ENCODE assay signal across 25 mouse cellular contexts in genomic region chr14:20700362-20700761, GRCm38 (mm10). TPM values are rescaled to one million over a fixed set of nuclear protein-coding genes. Genes with fewer than 3 reads are reported as not detected.
DNase-seq lines count a peak whose midpoint lies in the region; ATAC-seq and TF ChIP-seq lines count a peak whose summit lies in the region.
"Had no signal": no experiment of that assay in that cellular context is flagged by ENCODE, and none has a peak within 500 bp of the region (broad histone marks: within the 10 kb centered on the region; RNA-seq: fewer than 3 reads in every experiment).

No protein-coding gene starts in this region.

- TF ChIP-seq EP300 in heart, adult 2 months (IDR thresholded peaks at IDR 0.05; ENCODE audit: insufficient read depth, low read depth, low read length): no peak

- 59% methylated on average over 3 of the region's 3 CpGs for WGBS in heart, adult 2 months
- WGBS in midbrain, embryonic 11.5 days: 85% methylated on average over 3 of the region's 3 CpGs
- WGBS in midbrain, embryonic 13.5 days: 82% methylated on average over 3 of the region's 3 CpGs

- H3K4me1 ChIP-seq in heart, adult 2 months (ENCODE audit: control insufficient read depth, insufficient read depth, low read length): peaks cover 17% of the 10 kb centered on the region
- H3K4me1 ChIP-seq in midbrain, embryonic 11.5 days (ENCODE audit: control insufficient read depth, insufficient read depth, low read length): peaks cover 31% of the 10 kb centered on the region
- H3K4me1 ChIP-seq in midbrain, embryonic 13.5 days (replicated peaks): peaks cover 73% of the 10 kb centered on the region
- peaks cover 75% of the 10 kb centered on the region for H3K4me1 ChIP-seq in G1E (ENCODE audit: insufficient read depth, low read depth, low read length)

- no peak for TF ChIP-seq POLR2A in heart, adult 2 months (IDR thresholded peaks at IDR 0.05; ENCODE audit: insufficient read depth, low read depth, low read length)

- 0 out of 2 replicates have a peak, but pooled peaks cover 1% of the 10 kb centered on the region for H3K79me2 ChIP-seq in heart, adult 2 months (replicated peaks; ENCODE audit: control insufficient read depth, insufficient read depth, low read length)

- no peak for TF ChIP-seq CTCF in heart, adult 2 months (IDR thresholded peaks at IDR 0.05)
- no peak for TF ChIP-seq CTCF in G1E (IDR thresholded peaks at IDR 0.05; ENCODE audit: low read depth, low read length)

- peaks cover 31% of the 10 kb centered on the region for H3K36me3 ChIP-seq in heart, adult 2 months (ENCODE audit: control insufficient read depth, insufficient read depth, low read length)
- peaks cover 7% of the 10 kb centered on the region; the same call in 1 of the 2 replicates for H3K36me3 ChIP-seq in midbrain, embryonic 11.5 days (ENCODE audit: control insufficient read depth, insufficient read depth, low read length)
- peaks cover 20% of the 10 kb centered on the region for H3K36me3 ChIP-seq in midbrain, embryonic 13.5 days
- H3K36me3 ChIP-seq in G1E (replicated peaks): peaks cover 61% of the 10 kb centered on the region

- ATAC-seq in midbrain, embryonic 11.5 days (ENCODE audit: low FRiP score): no peak
- no peak for ATAC-seq in midbrain, embryonic 13.5 days
- ATAC-seq in G1E (ENCODE audit: extremely low read depth, insufficient number of reproducible peaks, low FRiP score, poor library complexity, severe bottlenecking): no peak
- ATAC-seq in erythroblast, adult 5-6 weeks (replicated peaks; ENCODE audit: low FRiP score, poor library complexity, severe bottlenecking): no peak
- ATAC-seq: activated CD4-positive, CD25-positive, alpha-beta regulatory T cell, adult 4 months; CD4-positive, CD25-positive, alpha-beta regulatory T cell, adult 4 months; forebrain, postnatal 0 days; hindbrain, embryonic 16.5 days; inflammation-experienced regulatory T-cells, adult 6 months; intestine, postnatal 0 days; Patski had no signal

- H3K27ac ChIP-seq in heart, adult 2 months: peak overlapping the region; percentile 6; the same call in 1 of the 2 replicates
- H3K27ac ChIP-seq in midbrain, embryonic 11.5 days (ENCODE audit: low read depth, low read length): no peak overlapping the region
- no peak overlapping the region for H3K27ac ChIP-seq in midbrain, embryonic 13.5 days
- H3K27ac ChIP-seq: embryonic facial prominence, embryonic 15.5 days; forebrain, embryonic 12.5 days; heart, embryonic 15.5 days; hindbrain, embryonic 12.5 days had no signal

- intact Hi-C loops in heart, adult 2 months (cut with DNase I): no loop called here

- DNase-seq in heart, adult 2 months: no peak
- DNase-seq in heart, postnatal 4 days: no peak
- DNase-seq in midbrain, embryonic 11.5 days (ENCODE audit: low spot score, missing footprints): peak; percentile 81
- no peak for DNase-seq in G1E (ENCODE audit: low spot score)
- no peak for DNase-seq in embryo, embryonic 10 days (ENCODE audit: low spot score)
- DNase-seq: adrenal gland, postnatal 14 days; B cell, adult 2 months; cerebellum, adult 11-12 months; cerebellum, adult 9-10 months; cerebellum, postnatal 25 days; forebrain, postnatal 0 days; gastrocnemius, postnatal 36 days; kidney, adult 8-10 months had no signal

- no peak overlapping the region for H3K9ac ChIP-seq in heart, adult 2 months (ENCODE audit: low read depth, low read length)
- no peak overlapping the region for H3K9ac ChIP-seq in midbrain, embryonic 11.5 days (ENCODE audit: low read length)
- no peak overlapping the region for H3K9ac ChIP-seq in midbrain, embryonic 13.5 days (replicated peaks)
- H3K9ac ChIP-seq: embryonic facial prominence, embryonic 15.5 days; forebrain, embryonic 12.5 days; forebrain, postnatal 0 days; heart, embryonic 15.5 days; hindbrain, embryonic 12.5 days had no signal

- no peaks in the 10 kb centered on the region for H3K27me3 ChIP-seq in heart, adult 2 months (ENCODE audit: control insufficient read depth, insufficient read depth, low read length)
- no peaks in the 10 kb centered on the region for H3K27me3 ChIP-seq in midbrain, embryonic 11.5 days (ENCODE audit: control insufficient read depth, insufficient read depth, low read length)
- H3K27me3 ChIP-seq in midbrain, embryonic 13.5 days: no peaks in the 10 kb centered on the region
- H3K27me3 ChIP-seq in G1E (ENCODE audit: insufficient read depth, low read length): no peaks in the 10 kb centered on the region
- H3K27me3 ChIP-seq: embryonic facial prominence, embryonic 15.5 days; forebrain, embryonic 12.5 days; heart, embryonic 15.5 days; hindbrain, embryonic 12.5 days; Patski had no signal

- H3K4me2 ChIP-seq in midbrain, embryonic 11.5 days: no peak overlapping the region
- H3K4me2 ChIP-seq in midbrain, embryonic 13.5 days (replicated peaks): no peak overlapping the region
- H3K4me2 ChIP-seq: embryonic facial prominence, embryonic 15.5 days; forebrain, embryonic 12.5 days; heart, embryonic 15.5 days; hindbrain, embryonic 12.5 days had no signal

- H3K9me3 ChIP-seq in midbrain, embryonic 11.5 days (ENCODE audit: control insufficient read depth, low read length): no peaks in the 10 kb centered on the region
- H3K9me3 ChIP-seq in midbrain, embryonic 13.5 days: no peaks in the 10 kb centered on the region
- no peaks in the 10 kb centered on the region for H3K9me3 ChIP-seq in G1E (replicated peaks)
- H3K9me3 ChIP-seq: embryonic facial prominence, embryonic 15.5 days; forebrain, embryonic 12.5 days; heart, embryonic 15.5 days; hindbrain, embryonic 12.5 days had no signal

- H3K4me3 ChIP-seq in heart, adult 2 months: no peak overlapping the region
- H3K4me3 ChIP-seq in midbrain, embryonic 11.5 days (ENCODE audit: low read depth, low read length): no peak overlapping the region
- H3K4me3 ChIP-seq in midbrain, embryonic 13.5 days (replicated peaks): no peak overlapping the region
- H3K4me3 ChIP-seq in G1E (ENCODE audit: low read depth, low read length): peak overlapping the region; percentile 34; the same call in 1 of the 2 replicates
- H3K4me3 ChIP-seq: embryonic facial prominence, embryonic 15.5 days; forebrain, embryonic 12.5 days; heart, embryonic 15.5 days; hindbrain, embryonic 12.5 days had no signal

RNA-seq across cellular contexts. Expression of gene Chchd1, which starts 2.4 kb away (rescaled TPM):
- 100 to 1,000 TPM in 1 of 2 experiments, 10 to 100 TPM in 1; 98.8 to 126 TPM for total RNA-seq in heart, adult 2 months (2021)
- polyA plus RNA-seq in heart, adult 2 months (2012; rRNA removed): 66.8 and 89.0 TPM in 2 replicates
- total RNA-seq in heart, postnatal 4 days (2021): 100 to 1,000 TPM in 1 of 2 experiments, 10 to 100 TPM in 1; 87.0 to 104 TPM
- polyA plus RNA-seq in midbrain, embryonic 11.5 days (2014; fragmentation: Nextera tagmentation; extraction: Ambion mirVana): 256 and 258 TPM in 2 replicates
- 209 and 213 TPM in 2 replicates for polyA plus RNA-seq in midbrain, embryonic 13.5 days (2015; fragmentation: Nextera tagmentation; extraction: Ambion mirVana)
- total RNA-seq in G1E (2014; fragmentation: Nextera tagmentation) (43.0 and 53.6 TPM in 2 replicates), G1E (2017) (135 and 152 TPM in 2 replicates)
- 8.4 and 8.7 TPM in 2 replicates for polyA plus RNA-seq in G1E (2012)
- total RNA-seq in erythroblast, adult 5-6 weeks (2015; ENCODE audit: low replicate concordance): 9.6 and 27.1 TPM in 2 replicates
- 22.5 and 44.7 TPM in 2 replicates for total RNA-seq in erythroblast, adult 5-6 weeks (2017; ENCODE audit: low replicate concordance)

RNA-seq across cellular contexts. Expression of gene Fut11, which starts 5.6 kb away (rescaled TPM):
- 1 to 10 TPM; 5.3 to 5.9 TPM for total RNA-seq in heart, adult 2 months (2021)
- 5.3 and 6.9 TPM in 2 replicates for polyA plus RNA-seq in heart, adult 2 months (2012; rRNA removed)
- 10 to 100 TPM; 11.4 to 11.8 TPM for total RNA-seq in heart, postnatal 4 days (2021)
- 20.7 and 22.0 TPM in 2 replicates for polyA plus RNA-seq in midbrain, embryonic 11.5 days (2014; fragmentation: Nextera tagmentation; extraction: Ambion mirVana)
- polyA plus RNA-seq in midbrain, embryonic 13.5 days (2015; fragmentation: Nextera tagmentation; extraction: Ambion mirVana): 22.7 and 26.0 TPM in 2 replicates
- 3.5 and 4.6 TPM in 2 replicates for total RNA-seq in G1E (2014; fragmentation: Nextera tagmentation)
- 7.8 and 8.3 TPM in 2 replicates for total RNA-seq in G1E (2017)
- 4.1 and 5.0 TPM in 2 replicates for polyA plus RNA-seq in G1E (2012)
- 2.5 and 9.2 TPM in 2 replicates for total RNA-seq in erythroblast, adult 5-6 weeks (2015; ENCODE audit: low replicate concordance)
- total RNA-seq in erythroblast, adult 5-6 weeks (2017; ENCODE audit: low replicate concordance): 1.5 and 1.7 TPM in 2 replicates

RNA-seq across cellular contexts. Expression of gene Zswim8, which starts 7.0 kb away (rescaled TPM):
- 10 to 100 TPM; 38.5 to 40.0 TPM for total RNA-seq in heart, adult 2 months (2021)
- 103 and 108 TPM in 2 replicates for polyA plus RNA-seq in heart, adult 2 months (2012; rRNA removed)
- total RNA-seq in heart, postnatal 4 days (2021): 10 to 100 TPM; 81.7 to 83.6 TPM
- polyA plus RNA-seq in midbrain, embryonic 11.5 days (2014; fragmentation: Nextera tagmentation; extraction: Ambion mirVana): 19.1 and 22.9 TPM in 2 replicates
- 46.5 and 57.7 TPM in 2 replicates for polyA plus RNA-seq in midbrain, embryonic 13.5 days (2015; fragmentation: Nextera tagmentation; extraction: Ambion mirVana)
- total RNA-seq in G1E (2014; fragmentation: Nextera tagmentation) (41.1 and 41.2 TPM in 2 replicates), G1E (2017) (16.7 and 19.1 TPM in 2 replicates)
- polyA plus RNA-seq in G1E (2012): 31.5 and 35.7 TPM in 2 replicates
- 17.8 and 32.3 TPM in 2 replicates for total RNA-seq in erythroblast, adult 5-6 weeks (2015; ENCODE audit: low replicate concordance)
- 10.1 and 16.3 TPM in 2 replicates for total RNA-seq in erythroblast, adult 5-6 weeks (2017; ENCODE audit: low replicate concordance)

RNA-seq across cellular contexts. Expression of gene Sec24c, which starts 26.3 kb away (rescaled TPM):
- 100 to 1,000 TPM in 1 of 2 experiments, 10 to 100 TPM in 1; 98.2 to 106 TPM for total RNA-seq in heart, adult 2 months (2021)
- polyA plus RNA-seq in heart, adult 2 months (2012; rRNA removed): 133 and 146 TPM in 2 replicates
- 100 to 1,000 TPM in 1 of 2 experiments, 10 to 100 TPM in 1; 96.3 to 110 TPM for total RNA-seq in heart, postnatal 4 days (2021)
- 74.3 and 74.7 TPM in 2 replicates for polyA plus RNA-seq in midbrain, embryonic 11.5 days (2014; fragmentation: Nextera tagmentation; extraction: Ambion mirVana)
- 88.4 and 96.7 TPM in 2 replicates for polyA plus RNA-seq in midbrain, embryonic 13.5 days (2015; fragmentation: Nextera tagmentation; extraction: Ambion mirVana)
- total RNA-seq in G1E (2014; fragmentation: Nextera tagmentation): 119 and 126 TPM in 2 replicates
- total RNA-seq in G1E (2017): 88.4 and 101 TPM in 2 replicates
- 255 and 271 TPM in 2 replicates for polyA plus RNA-seq in G1E (2012)
- total RNA-seq in erythroblast, adult 5-6 weeks (2015; ENCODE audit: low replicate concordance): 20.8 and 32.6 TPM in 2 replicates
- 60.1 and 67.7 TPM in 2 replicates for total RNA-seq in erythroblast, adult 5-6 weeks (2017; ENCODE audit: low replicate concordance)

RNA-seq across cellular contexts. Expression of gene Synpo2l, which starts 32.2 kb away (rescaled TPM):
- 100 to 1,000 TPM in 1 of 2 experiments, 10 to 100 TPM in 1; 96.8 to 126 TPM for total RNA-seq in heart, adult 2 months (2021)
- polyA plus RNA-seq in heart, adult 2 months (2012; rRNA removed): 63.4 and 67.7 TPM in 2 replicates
- total RNA-seq in heart, postnatal 4 days (2021): 100 to 1,000 TPM; 230 to 272 TPM
- polyA plus RNA-seq in midbrain, embryonic 11.5 days (2014; fragmentation: Nextera tagmentation; extraction: Ambion mirVana): 0.14 and 0.22 TPM in 2 replicates
- 0.15 and 0.27 TPM in 2 replicates for polyA plus RNA-seq in midbrain, embryonic 13.5 days (2015; fragmentation: Nextera tagmentation; extraction: Ambion mirVana)
- total RNA-seq in G1E (2014; fragmentation: Nextera tagmentation) (0.23 TPM in 1 of 2 replicates, not detected in the other), G1E (2017) (0.06 and 0.11 TPM in 2 replicates)
- 0.04 and 0.07 TPM in 2 replicates for polyA plus RNA-seq in G1E (2012)
- not detected in 2 replicates for total RNA-seq in erythroblast, adult 5-6 weeks (2015; ENCODE audit: low replicate concordance)
- not detected in 2 replicates for total RNA-seq in erythroblast, adult 5-6 weeks (2017; ENCODE audit: low replicate concordance)
- polyA plus RNA-seq: activated CD4-positive, CD25-positive, alpha-beta regulatory T cell, adult 4 months; CD4-positive, CD25-positive, alpha-beta regulatory T cell, adult 4 months; inflammation-experienced regulatory T-cells, adult 6 months had no signal
